8 mouse cellular contexts compared by ENCODE assay signal in the genomic region with DNA sequence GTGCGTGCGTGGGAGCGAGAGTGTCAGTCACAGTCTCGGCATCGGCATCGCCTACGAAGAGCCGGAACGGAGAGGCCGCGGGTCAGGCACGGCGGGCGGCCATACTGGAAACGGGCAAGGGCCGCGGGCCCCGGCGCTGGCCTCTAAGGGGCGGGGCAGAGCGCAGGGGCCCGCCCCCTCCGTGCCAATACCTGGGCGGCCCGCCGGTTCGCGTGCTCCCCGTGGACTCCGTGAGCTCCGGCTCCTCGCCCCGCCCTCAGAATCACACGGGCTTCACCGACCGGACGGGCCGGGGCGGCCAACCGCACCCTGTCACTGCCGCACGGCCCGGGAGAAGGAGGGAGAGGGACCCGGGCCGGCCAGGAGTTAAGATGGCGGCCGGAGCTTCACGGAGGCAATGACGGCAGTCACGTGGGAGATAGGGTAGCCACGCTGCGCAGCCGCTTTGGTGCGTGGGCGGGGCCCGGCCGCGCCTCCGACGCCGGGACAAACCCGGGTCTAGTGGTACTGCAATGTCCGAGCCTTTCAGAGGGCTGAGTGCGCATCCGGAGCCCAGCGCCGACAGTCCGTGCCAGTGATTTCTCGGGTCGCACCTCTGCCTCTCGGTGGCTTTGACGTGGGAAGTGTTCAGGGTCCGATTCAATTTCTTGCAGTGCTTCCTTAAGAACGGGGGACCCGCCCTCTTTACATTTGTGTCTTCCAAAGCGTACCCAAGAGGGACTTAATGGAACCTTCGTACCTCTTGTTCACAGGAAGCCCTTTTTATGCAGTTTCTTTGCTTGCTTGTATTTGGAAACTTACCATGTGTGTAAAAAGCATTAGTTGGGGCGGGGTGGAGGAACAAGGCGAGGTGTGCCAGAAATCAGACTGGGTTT. TPM values are rescaled to one million over a fixed set of nuclear protein-coding genes. Genes with fewer than 3 reads are reported as not detected.
DNase-seq lines count a peak whose midpoint lies in the region; ATAC-seq and TF ChIP-seq lines count a peak whose summit lies in the region.

No protein-coding gene starts in this region.

- peak overlapping the region; percentile 98 for H3K9ac ChIP-seq in hindbrain, embryonic 14.5 days

- CTCF ChIA-PET in Patski (lab: Charles Lee), result interaction anchor here (1.3 kb wide), 1 partner anchor 10 kb away, joined by 3 read pairs; no protein-coding TSS in a partner anchor

- H3K4me2 ChIP-seq in hindbrain, embryonic 14.5 days (replicated peaks), result peak overlapping the region; percentile 64

- in situ Hi-C loops in Patski (cut with MboI; ENCODE audit: low pct_unique_long_range_greater_than_20kb), result no loop called here

- no peaks in the 10 kb centered on the region for H3K36me3 ChIP-seq in hindbrain, embryonic 14.5 days (replicated peaks; ENCODE audit: control insufficient read depth, insufficient read depth)

- H3K27ac ChIP-seq in hindbrain, embryonic 14.5 days, result peak overlapping the region; percentile 97

- DNase-seq in Patski (ENCODE audit: low read depth, low spot score), result no peak
- DNase-seq in cerebellum, postnatal 14 days, result peak; percentile 94
- DNase-seq in frontal cortex, postnatal 25 days (ENCODE audit: low spot score in 2 of 2), result peak; percentile 83 to 85
- peak; percentile 92 for DNase-seq in hindbrain, embryonic 14.5 days (ENCODE audit: low spot score)
- peak; percentile 87 to 92 for DNase-seq in layer of hippocampus, postnatal 36 days
- peak; percentile 94 for DNase-seq in lung, postnatal 36 days
- peak; percentile 96 for DNase-seq in retina, postnatal 1 day
- peak; percentile 83 to 89 for DNase-seq in urinary bladder, adult 18-20 months (ENCODE audit: low spot score in 2 of 2)

- H3K4me1 ChIP-seq in hindbrain, embryonic 14.5 days (replicated peaks; ENCODE audit: control insufficient read depth, insufficient read depth, low read length), result peaks cover 24% of the 10 kb centered on the region

- ATAC-seq in Patski, result peak; percentile 94
- ATAC-seq in hindbrain, embryonic 14.5 days (ENCODE audit: low FRiP score), result peak; percentile 98

- POLR2A ChIA-PET in Patski (lab: Charles Lee), result interaction anchor here (0.8 to 1.4 kb wide), 4 partner anchors 8 to 80 kb away, joined by 3 to 4 read pairs (median 3); no protein-coding TSS in a partner anchor

- H3K4me3 ChIP-seq in hindbrain, embryonic 14.5 days (replicated peaks; ENCODE audit: low read length), result peak overlapping the region; percentile 97

- no peak for TF ChIP-seq CTCF in Patski (IDR thresholded peaks at IDR 0.05)

- under 1% methylated on average over 69 of the region's 79 CpGs for WGBS in hindbrain, embryonic 14.5 days

- no peaks in the 10 kb centered on the region for H3K27me3 ChIP-seq in Patski
- H3K27me3 ChIP-seq in hindbrain, embryonic 14.5 days (ENCODE audit: control insufficient read depth, insufficient read depth, low read length), result no peaks in the 10 kb centered on the region

- H3K9me3 ChIP-seq in hindbrain, embryonic 14.5 days (ENCODE audit: control insufficient read depth, low read length), result no peaks in the 10 kb centered on the region

RNA-seq across cellular contexts. Expression of gene Tmem131, which starts 3.7 kb away (rescaled TPM):
- polyA plus RNA-seq in Patski (2021), result 44.4 TPM
- 21.7 and 22.2 TPM in 2 replicates for polyA plus RNA-seq in hindbrain, embryonic 14.5 days (2014; fragmentation: Nextera tagmentation; extraction: Ambion mirVana)
- 10 to 100 TPM; 54.3 to 63.7 TPM for total RNA-seq in layer of hippocampus, postnatal 36 days (2021)
